Mouse (Mus musculus) lung, adult 2 months (tissue): ENCODE measurements around the gene Itpk1.

Experiments
- CTCF ChIP-seq: fragments of 200-500 bp; IDR thresholded peaks from 2 replicates; pipeline ENCODE4 v1.5.1; 2011; ENCODE audit warnings: mild to moderate bottlenecking, low read length, control low read depth; ENCODE audit not compliant: insufficient read depth
- POLR2A ChIP-seq: fragments of 200-500 bp; IDR thresholded peaks from 2 replicates; pipeline ENCODE4 v1.6.1; 2011; ENCODE audit warnings: low read depth, mild to moderate bottlenecking, control low read depth, low read length, borderline replicate concordance; ENCODE audit errors: extremely low read depth

- TF ChIP-seq POLR2A (no peak), CTCF (no peak)
Measured at GRCm38 (mm10) chr12:102739096-102739495, 34.4 kb upstream of the Itpk1 start.
